Mouse (Mus musculus): ENCODE data around the gene Plcd4. TPM values are rescaled to one million over a fixed set of nuclear protein-coding genes. Genes with fewer than 3 reads are reported as not detected.

Gene Plcd4
- polyA plus RNA-seq, 1 experiment, result 1.0 TPM

- 8% methylated on average over 26 of the region's 26 CpGs for WGBS
- H3K4me1 ChIP-seq (ENCODE audit: control insufficient read depth, insufficient read depth, low read length), result 0 out of 2 replicates have a peak, but pooled peaks cover 3% of the 10 kb centered on the region
- H3K27me3 ChIP-seq (replicated peaks; ENCODE audit: control insufficient read depth, insufficient read depth, low read length), result no peaks in the 10 kb centered on the region
- H3K36me3 ChIP-seq (ENCODE audit: control insufficient read depth, insufficient read depth, low read length), result no peaks in the 10 kb centered on the region
- peak overlapping the region; percentile 13; the same call in 1 of the 2 replicates for H3K27ac ChIP-seq (ENCODE audit: insufficient read depth, low read depth, low read length)
- TF ChIP-seq POLR2A (IDR thresholded peaks at IDR 0.05; ENCODE audit: low read depth, low read length) (no peak), CTCF (conservative IDR thresholded peaks at IDR 0.05; ENCODE audit: insufficient read depth, insufficient read length, low read depth, low read length) (no peak)
- no peak for DNase-seq
- H3K4me3 ChIP-seq (ENCODE audit: insufficient read depth, low read depth, low read length), result peak overlapping the region; percentile 75
Observed at GRCm38 (mm10) chr1:74600501-74601266, 58.0 kb downstream of the Plcd4 start.

- no peaks in the 10 kb centered on the region for H3K27me3 ChIP-seq (replicated peaks; ENCODE audit: control insufficient read depth, insufficient read depth, low read length)
- no peaks in the 10 kb centered on the region for H3K36me3 ChIP-seq (ENCODE audit: control insufficient read depth, insufficient read depth, low read length)
Observed at GRCm38 (mm10) chr1:74601267-74601962, 58.7 kb downstream of the Plcd4 start, which contains the start of the genes Rnf25 and Stk36. Rnf25 (minus strand) TSS chr1:74601397. Stk36 (plus strand) TSS chr1:74601445.

More at GRCm38 (mm10) chr1:74601267-74601962, 58.7 kb downstream of the Plcd4 start, which contains the start of the genes Rnf25 and Stk36:
- TF ChIP-seq CTCF (conservative IDR thresholded peaks at IDR 0.05; ENCODE audit: insufficient read depth, insufficient read length, low read depth, low read length) (no peak), POLR2A (IDR thresholded peaks at IDR 0.05; ENCODE audit: low read depth, low read length) (peak; percentile 82)
- Histone ChIP-seq H3K4me1 (ENCODE audit: control insufficient read depth, insufficient read depth, low read length) (0 out of 2 replicates have a peak, but pooled peaks cover 3% of the 10 kb centered on the region), H3K27ac (ENCODE audit: insufficient read depth, low read depth, low read length) (peak within 1 kb of the TSS; percentile 13; the same call in 1 of the 2 replicates), H3K4me3 (ENCODE audit: insufficient read depth, low read depth, low read length) (peak within 1 kb of the TSS; percentile 75)
- peak; percentile 92 for DNase-seq
- WGBS, result 8% methylated on average over 25 of the region's 25 CpGs

Other genes with a start within 250 kb of the Plcd4 start
- 74.1 and 103 TPM in 2 replicates for gene Tmbim1, start 237.3 kb upstream of the Plcd4 start, polyA plus RNA-seq (2012; rRNA removed)
- 0.33 and 0.43 TPM in 2 replicates for gene Catip, start 180.8 kb upstream of the Plcd4 start, polyA plus RNA-seq (2012; rRNA removed)
- gene Slc11a1, start 167.7 kb upstream of the Plcd4 start, polyA plus RNA-seq (2012; rRNA removed), result 13.4 and 15.3 TPM in 2 replicates
- gene Ctdsp1, start 151.4 kb upstream of the Plcd4 start, polyA plus RNA-seq (2012; rRNA removed), result 185 and 187 TPM in 2 replicates
- 69.8 and 75.0 TPM in 2 replicates for gene Vil1, start 133.5 kb upstream of the Plcd4 start, polyA plus RNA-seq (2012; rRNA removed)
- gene Cnot9, start 36.8 kb upstream of the Plcd4 start, polyA plus RNA-seq (2012; rRNA removed), result 16.4 and 18.6 TPM in 2 replicates
- 4.1 and 4.3 TPM in 2 replicates for gene Usp37, start 1.4 kb downstream of the Plcd4 start, polyA plus RNA-seq (2012; rRNA removed)
- 11.2 and 12.6 TPM in 2 replicates for gene Zfp142, start 45.4 kb downstream of the Plcd4 start, polyA plus RNA-seq (2012; rRNA removed)
- 29.3 and 32.8 TPM in 2 replicates for gene Bcs1l, start 45.4 kb downstream of the Plcd4 start, polyA plus RNA-seq (2012; rRNA removed)
- 63.3 and 64.1 TPM in 2 replicates for gene Rnf25, start 58.5 kb downstream of the Plcd4 start, polyA plus RNA-seq (2012; rRNA removed)
- gene Stk36, start 58.6 kb downstream of the Plcd4 start, polyA plus RNA-seq (2012; rRNA removed), result 5.9 and 6.4 TPM in 2 replicates
- 11.2 and 15.2 TPM in 2 replicates for gene Ttll4, start 118.9 kb downstream of the Plcd4 start, polyA plus RNA-seq (2012; rRNA removed)
- gene Cyp27a1, start 170.7 kb downstream of the Plcd4 start, polyA plus RNA-seq (2012; rRNA removed), result 31.7 and 34.6 TPM in 2 replicates
- gene Prkag3, start 206.3 kb downstream of the Plcd4 start, polyA plus RNA-seq (2012; rRNA removed), result 2.9 TPM in 2 replicates
- gene Wnt6, start 229.0 kb downstream of the Plcd4 start, polyA plus RNA-seq (2012; rRNA removed), result 0.27 and 0.48 TPM in 2 replicates
- 1.2 TPM in 2 replicates for gene Wnt10a, start 248.6 kb downstream of the Plcd4 start, polyA plus RNA-seq (2012; rRNA removed)

Measured in kidney, adult 2 months (tissue).